Mouse (Mus musculus) bone marrow, adult 2 months (tissue): ENCODE results near the gene Lrrc66.

Experiments
- CTCF ChIP-seq: fragments of 200-500 bp; IDR thresholded peaks from 2 replicates; pipeline ENCODE4 v1.5.1; 2011; ENCODE audit warnings: low read length, control low read depth; ENCODE audit not compliant: control insufficient read depth, insufficient read depth
- POLR2A ChIP-seq: fragments of 200-500 bp; IDR thresholded peaks from 2 replicates; pipeline ENCODE4 v1.6.1; 2011; ENCODE audit warnings: low read depth, mild to moderate bottlenecking, control low read depth, low read length, borderline replicate concordance; ENCODE audit not compliant: control insufficient read depth

DNA sequence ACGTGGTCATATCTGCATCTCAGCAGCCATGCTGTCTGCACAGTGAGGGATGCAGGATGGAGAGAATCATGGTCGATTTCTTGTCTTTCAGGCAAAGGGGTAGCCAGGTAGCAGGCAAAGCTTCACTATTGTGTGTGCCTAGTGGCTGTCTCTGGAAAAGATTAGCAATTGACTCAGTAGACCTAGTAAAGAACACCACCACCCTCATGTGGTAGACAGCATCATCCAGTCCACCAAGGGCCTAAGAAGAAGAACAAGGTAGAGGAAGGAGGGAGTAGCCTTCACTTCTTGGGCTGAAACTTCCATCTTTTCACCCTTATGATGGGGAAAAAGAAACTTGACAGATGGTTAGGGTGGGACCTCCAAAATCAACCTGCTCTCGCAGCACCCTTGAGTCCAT lies 29.5 kb downstream of the Lrrc66 start:
- TF ChIP-seq CTCF (no peak), POLR2A (no peak)
